Mouse (Mus musculus): ENCODE data around the gene Chd2. TPM values are rescaled to one million over a fixed set of nuclear protein-coding genes. Genes with fewer than 3 reads are reported as not detected.

Chd2 gene
- polyA plus RNA-seq, 1 experiment = 36.9 TPM

DNA sequence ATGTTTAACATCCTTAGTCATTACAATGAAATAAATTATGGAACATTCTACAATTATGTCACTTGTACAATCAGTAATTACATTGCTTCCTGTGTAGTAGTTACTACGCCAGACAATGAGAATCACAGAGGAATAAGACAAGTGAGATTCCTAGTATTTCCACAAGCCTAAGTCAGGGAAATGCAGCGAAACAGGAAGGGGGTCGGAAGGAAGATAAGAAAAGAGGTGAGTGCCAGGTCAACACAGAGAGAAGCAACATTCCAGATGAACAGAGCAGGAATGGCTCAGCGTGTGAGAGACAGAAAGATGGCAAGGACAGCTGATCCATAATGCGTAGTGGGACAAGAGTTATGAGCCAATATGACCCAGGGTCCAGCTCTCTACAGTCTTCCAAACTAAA lies 52.4 kb downstream of the Chd2 start:
- no peak for DNase-seq
- Histone ChIP-seq H3K27ac (ENCODE audit: insufficient read depth, low read depth, low read length) (no peak overlapping the region), H3K36me3 (ENCODE audit: control insufficient read depth, insufficient read depth, low read length) (peaks cover 26% of the 10 kb centered on the region), H3K27me3 (replicated peaks; ENCODE audit: control insufficient read depth, insufficient read depth, low read length) (no peaks in the 10 kb centered on the region), H3K4me1 (ENCODE audit: control insufficient read depth, insufficient read depth, low read length) (0 out of 2 replicates have a peak, but pooled peaks cover 2% of the 10 kb centered on the region), H3K4me3 (ENCODE audit: insufficient read depth, low read depth, low read length) (no peak overlapping the region)
- TF ChIP-seq CTCF (conservative IDR thresholded peaks at IDR 0.05; ENCODE audit: insufficient read depth, insufficient read length, low read depth, low read length) = no peak
- TF ChIP-seq POLR2A (IDR thresholded peaks at IDR 0.05; ENCODE audit: low read depth, low read length) = no peak
- 71% methylated on average over 5 of the region's 5 CpGs for WGBS

DNA sequence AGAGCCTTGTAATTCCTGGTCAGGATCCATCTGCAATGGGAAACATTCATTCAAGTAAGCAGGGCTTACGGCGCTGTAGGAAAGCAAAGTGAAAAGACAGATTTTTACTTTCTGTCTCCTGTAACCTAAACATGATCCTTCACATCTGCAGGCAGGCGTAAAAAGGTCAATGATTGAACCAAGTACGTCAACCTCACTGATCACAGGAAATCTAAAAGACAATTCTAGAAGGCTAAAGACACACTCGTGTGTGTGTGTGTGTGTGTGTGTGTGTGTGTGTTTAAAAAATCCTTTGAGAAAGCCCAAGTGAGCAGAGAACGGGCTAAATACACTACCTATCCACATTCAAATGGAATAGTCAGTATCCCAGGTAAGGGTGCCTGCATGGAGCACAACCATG lies 60.5 kb downstream of the Chd2 start:
- DNase-seq = no peak
- WGBS = 62% methylated on average over 6 of the region's 6 CpGs
- Histone ChIP-seq H3K27me3 (replicated peaks; ENCODE audit: control insufficient read depth, insufficient read depth, low read length) (no peaks in the 10 kb centered on the region), H3K36me3 (ENCODE audit: control insufficient read depth, insufficient read depth, low read length) (peaks cover 18% of the 10 kb centered on the region), H3K27ac (ENCODE audit: insufficient read depth, low read depth, low read length) (no peak overlapping the region), H3K4me1 (ENCODE audit: control insufficient read depth, insufficient read depth, low read length) (no peaks in the 10 kb centered on the region), H3K4me3 (ENCODE audit: insufficient read depth, low read depth, low read length) (no peak overlapping the region)
- TF ChIP-seq POLR2A (IDR thresholded peaks at IDR 0.05; ENCODE audit: low read depth, low read length) = no peak
- TF ChIP-seq CTCF (conservative IDR thresholded peaks at IDR 0.05; ENCODE audit: insufficient read depth, insufficient read length, low read depth, low read length) = no peak

DNA sequence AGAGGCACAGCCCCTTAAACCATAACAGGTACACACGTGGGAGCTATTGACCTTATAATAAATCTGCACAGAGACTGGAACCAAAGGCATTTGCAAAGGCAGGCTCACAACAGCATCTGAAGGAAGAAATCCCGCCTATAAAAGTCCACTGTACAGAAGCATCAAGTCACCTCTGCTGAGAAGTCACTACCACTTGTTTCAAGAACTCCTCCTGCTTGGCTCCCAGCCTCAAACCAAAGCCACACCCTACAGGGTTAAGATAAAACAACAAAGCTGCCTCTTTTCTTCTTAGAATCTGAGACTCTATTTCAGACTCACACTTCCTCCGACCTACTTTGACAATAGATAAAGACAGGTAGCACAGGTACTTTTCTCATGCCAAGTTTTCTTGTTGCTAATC lies 62.1 kb downstream of the Chd2 start:
- no peaks in the 10 kb centered on the region for H3K27me3 ChIP-seq (replicated peaks; ENCODE audit: control insufficient read depth, insufficient read depth, low read length)
- no peak overlapping the region for H3K4me3 ChIP-seq (ENCODE audit: insufficient read depth, low read depth, low read length)
- H3K4me1 ChIP-seq (ENCODE audit: control insufficient read depth, insufficient read depth, low read length) = no peaks in the 10 kb centered on the region
- H3K36me3 ChIP-seq (ENCODE audit: control insufficient read depth, insufficient read depth, low read length) = peaks cover 21% of the 10 kb centered on the region
- WGBS = 54% methylated on average over 3 of the region's 3 CpGs
- no peak overlapping the region for H3K27ac ChIP-seq (ENCODE audit: insufficient read depth, low read depth, low read length)
- DNase-seq = no peak
- TF ChIP-seq POLR2A (IDR thresholded peaks at IDR 0.05; ENCODE audit: low read depth, low read length) (no peak), CTCF (conservative IDR thresholded peaks at IDR 0.05; ENCODE audit: insufficient read depth, insufficient read length, low read depth, low read length) (no peak)

DNA sequence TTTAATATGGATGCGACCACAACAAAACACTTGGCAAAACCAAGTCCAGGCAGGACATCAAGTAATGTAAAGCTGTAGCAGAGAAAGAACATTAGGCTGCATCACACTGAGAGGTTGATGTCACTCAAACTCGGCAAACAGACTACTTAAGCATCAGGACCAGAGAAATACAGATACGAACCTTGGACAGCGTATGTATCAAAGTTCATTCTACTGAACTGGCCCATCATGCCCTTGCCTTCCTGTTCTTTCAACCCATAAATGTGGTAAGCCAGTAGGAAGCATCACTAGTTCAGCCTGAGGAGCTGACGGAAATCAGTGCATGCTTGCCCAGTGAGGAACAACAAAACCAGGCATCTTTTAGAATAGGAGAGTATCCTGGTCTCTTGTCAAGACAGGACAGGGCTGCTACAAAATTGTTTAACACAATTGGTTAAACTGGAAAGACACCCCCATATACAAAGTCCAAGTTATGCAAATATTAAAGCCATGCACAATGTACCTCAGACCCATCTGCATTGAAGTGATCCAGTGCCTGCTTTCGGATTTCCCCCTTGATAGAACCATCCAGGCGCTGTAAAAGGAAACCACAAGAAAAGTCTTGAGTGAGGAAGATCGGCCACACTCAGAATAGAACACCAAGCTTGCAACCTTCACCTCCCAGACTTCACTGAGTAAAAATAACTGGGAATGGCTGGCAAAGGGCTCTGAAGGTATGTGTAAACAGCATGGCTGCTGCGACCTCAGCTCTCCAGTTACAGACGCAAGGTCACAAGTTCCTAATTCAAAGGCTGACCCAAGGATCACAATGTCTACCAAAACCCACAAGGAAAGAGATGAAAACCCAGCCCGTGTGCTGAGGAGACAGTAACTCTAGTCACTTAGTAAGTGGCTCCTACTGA lies 63.2 kb downstream of the Chd2 start:
- Histone ChIP-seq H3K27ac (ENCODE audit: insufficient read depth, low read depth, low read length) (no peak overlapping the region), H3K27me3 (replicated peaks; ENCODE audit: control insufficient read depth, insufficient read depth, low read length) (no peaks in the 10 kb centered on the region), H3K36me3 (ENCODE audit: control insufficient read depth, insufficient read depth, low read length) (peaks cover 25% of the 10 kb centered on the region), H3K4me1 (ENCODE audit: control insufficient read depth, insufficient read depth, low read length) (no peaks in the 10 kb centered on the region), H3K4me3 (ENCODE audit: insufficient read depth, low read depth, low read length) (no peak overlapping the region)
- 66% methylated on average over 11 of the region's 11 CpGs for WGBS
- no peak for DNase-seq
- TF ChIP-seq POLR2A (IDR thresholded peaks at IDR 0.05; ENCODE audit: low read depth, low read length) = no peak
- TF ChIP-seq CTCF (conservative IDR thresholded peaks at IDR 0.05; ENCODE audit: insufficient read depth, insufficient read length, low read depth, low read length) = no peak

DNA sequence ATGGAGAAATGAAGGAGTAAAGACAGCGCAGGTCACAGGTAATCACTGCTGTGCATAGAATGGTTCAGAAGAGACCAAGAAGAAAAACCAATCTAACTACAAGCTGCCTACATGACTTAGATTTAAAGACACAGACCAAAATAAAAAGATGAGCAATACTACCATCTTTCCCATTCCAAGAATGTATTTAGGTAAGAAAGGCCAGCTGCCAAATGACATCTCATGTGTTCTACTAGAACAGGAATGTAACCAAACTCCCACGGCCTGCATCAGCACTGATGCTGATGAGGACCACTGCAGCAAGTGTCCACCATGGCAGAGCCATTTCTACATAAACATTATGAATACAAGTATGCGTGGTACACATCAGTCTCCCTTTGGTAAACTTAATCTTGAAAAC lies 73.9 kb downstream of the Chd2 start:
- DNase-seq = no peak
- Histone ChIP-seq H3K36me3 (ENCODE audit: control insufficient read depth, insufficient read depth, low read length) (peaks cover 32% of the 10 kb centered on the region), H3K27me3 (replicated peaks; ENCODE audit: control insufficient read depth, insufficient read depth, low read length) (no peaks in the 10 kb centered on the region), H3K4me1 (ENCODE audit: control insufficient read depth, insufficient read depth, low read length) (no peaks in the 10 kb centered on the region), H3K4me3 (ENCODE audit: insufficient read depth, low read depth, low read length) (no peak overlapping the region), H3K27ac (ENCODE audit: insufficient read depth, low read depth, low read length) (no peak overlapping the region)
- TF ChIP-seq CTCF (conservative IDR thresholded peaks at IDR 0.05; ENCODE audit: insufficient read depth, insufficient read length, low read depth, low read length) = no peak
- no peak for TF ChIP-seq POLR2A (IDR thresholded peaks at IDR 0.05; ENCODE audit: low read depth, low read length)
- WGBS = 95% methylated on average over 3 of the region's 3 CpGs

DNA sequence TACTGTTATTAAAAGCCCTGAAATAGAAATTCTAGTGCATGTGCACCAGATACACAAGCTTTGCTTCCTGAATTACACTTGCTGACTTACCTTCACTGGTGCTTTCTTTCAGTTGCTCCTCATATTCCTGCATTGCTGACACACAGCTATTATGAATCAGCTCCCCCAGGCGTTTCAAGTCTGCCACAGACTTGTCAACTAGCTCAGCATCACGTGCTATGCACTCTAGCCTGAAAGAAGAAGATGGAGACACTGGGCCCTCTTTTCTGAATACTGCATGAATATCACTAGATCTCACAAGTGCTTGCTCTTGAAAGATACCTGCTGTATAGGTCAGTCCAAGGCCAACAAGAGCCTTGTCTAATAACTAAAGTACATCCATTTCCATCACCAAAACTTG lies 78.1 kb downstream of the Chd2 start:
- TF ChIP-seq POLR2A (IDR thresholded peaks at IDR 0.05; ENCODE audit: low read depth, low read length) (no peak), CTCF (conservative IDR thresholded peaks at IDR 0.05; ENCODE audit: insufficient read depth, insufficient read length, low read depth, low read length) (no peak)
- WGBS = 84% methylated on average over 2 of the region's 2 CpGs
- Histone ChIP-seq H3K27me3 (replicated peaks; ENCODE audit: control insufficient read depth, insufficient read depth, low read length) (no peaks in the 10 kb centered on the region), H3K36me3 (ENCODE audit: control insufficient read depth, insufficient read depth, low read length) (peaks cover 31% of the 10 kb centered on the region), H3K4me3 (ENCODE audit: insufficient read depth, low read depth, low read length) (no peak overlapping the region), H3K27ac (ENCODE audit: insufficient read depth, low read depth, low read length) (no peak overlapping the region), H3K4me1 (ENCODE audit: control insufficient read depth, insufficient read depth, low read length) (no peaks in the 10 kb centered on the region)
- DNase-seq = no peak

DNA sequence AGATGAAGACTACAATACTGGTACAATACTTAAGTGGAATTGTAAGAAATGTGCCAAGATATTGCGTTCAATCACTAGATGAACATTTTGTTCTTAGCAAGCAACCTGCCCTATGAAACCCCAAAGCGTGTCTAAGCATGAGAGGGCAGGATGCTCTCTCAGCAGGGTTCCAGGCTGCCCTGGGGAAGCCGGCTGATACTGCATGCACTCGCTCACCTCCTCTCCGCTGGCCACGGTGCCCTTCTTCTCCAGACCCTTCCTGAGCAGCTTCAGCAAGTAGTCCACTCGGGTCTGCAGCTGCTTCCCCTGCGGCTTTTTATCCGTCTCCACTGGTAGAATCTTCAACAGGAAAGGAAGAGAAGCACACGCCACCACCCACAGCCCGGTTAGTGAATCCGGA lies 87.5 kb downstream of the Chd2 start:
- no peak for DNase-seq
- no peak overlapping the region for H3K27ac ChIP-seq (ENCODE audit: insufficient read depth, low read depth, low read length)
- WGBS = 93% methylated on average over 12 of the region's 12 CpGs
- no peaks in the 10 kb centered on the region for H3K4me1 ChIP-seq (ENCODE audit: control insufficient read depth, insufficient read depth, low read length)
- TF ChIP-seq CTCF (conservative IDR thresholded peaks at IDR 0.05; ENCODE audit: insufficient read depth, insufficient read length, low read depth, low read length) = no peak
- TF ChIP-seq POLR2A (IDR thresholded peaks at IDR 0.05; ENCODE audit: low read depth, low read length) = no peak
- H3K4me3 ChIP-seq (ENCODE audit: insufficient read depth, low read depth, low read length) = no peak overlapping the region
- no peaks in the 10 kb centered on the region for H3K27me3 ChIP-seq (replicated peaks; ENCODE audit: control insufficient read depth, insufficient read depth, low read length)
- H3K36me3 ChIP-seq (ENCODE audit: control insufficient read depth, insufficient read depth, low read length) = peaks cover 44% of the 10 kb centered on the region

Data from kidney, adult 2 months (tissue).